Mouse (Mus musculus) kidney, adult 8-10 months (tissue): ENCODE results near the gene Ier5l.

Experiments used
- DNase-seq, 2 experiments: peaks; one replicate each; pipeline ENCODE4 v3.0.0; 2022

The Ier5l gene

GRCm38 (mm10) chr2:30474039-30474438, at the start of gene Ier5l:
TSS of gene Ier5l (minus strand) at chr2:30474219.
- DNase-seq, result peak; percentile 95 to 97

- peak; percentile 43 to 65 for DNase-seq
Observed at GRCm38 (mm10) chr2:30523727-30524126, 49.7 kb upstream of the Ier5l start.

GRCm38 (mm10) chr2:30510711-30511380, 36.8 kb upstream of the Ier5l start:
- no peak for DNase-seq

GRCm38 (mm10) chr2:30507138-30507727, 33.2 kb upstream of the Ier5l start:
- peak; percentile 23 to 32 for DNase-seq

- no peak for DNase-seq
Observed at GRCm38 (mm10) chr2:30503677-30504621, 29.9 kb upstream of the Ier5l start.

GRCm38 (mm10) chr2:30501701-30502100, 27.7 kb upstream of the Ier5l start:
- DNase-seq, result no peak

GRCm38 (mm10) chr2:30495909-30496861, 22.2 kb upstream of the Ier5l start:
- peak; percentile 65 to 74 for DNase-seq

GRCm38 (mm10) chr2:30495000-30495908, 21.2 kb upstream of the Ier5l start:
- DNase-seq, result no peak

GRCm38 (mm10) chr2:30490384-30490783, 16.4 kb upstream of the Ier5l start:
- DNase-seq, result no peak

- DNase-seq, result no peak
Observed at GRCm38 (mm10) chr2:30487597-30487996, 13.6 kb upstream of the Ier5l start.

- DNase-seq, result no peak
Observed at GRCm38 (mm10) chr2:30478526-30478925, 4.5 kb upstream of the Ier5l start.

GRCm38 (mm10) chr2:30476241-30476640, 2.2 kb upstream of the Ier5l start:
- DNase-seq, result no peak

- DNase-seq, result no peak
Observed at GRCm38 (mm10) chr2:30475457-30475856, 1.4 kb upstream of the Ier5l start.

- no peak for DNase-seq
Observed at GRCm38 (mm10) chr2:30474776-30475175, 757 bp upstream of the Ier5l start.

GRCm38 (mm10) chr2:30473431-30474031, 488 bp downstream of the Ier5l start:
- peak in 1 of 2 experiments; percentile 44 for DNase-seq

- peak in 1 of 2 experiments; percentile 54 for DNase-seq
Observed at GRCm38 (mm10) chr2:30472731-30473351, 1.2 kb downstream of the Ier5l start.

GRCm38 (mm10) chr2:30471795-30472720, 2.0 kb downstream of the Ier5l start:
- peak; percentile 94 to 95 for DNase-seq

GRCm38 (mm10) chr2:30471051-30471450, 3.0 kb downstream of the Ier5l start:
- DNase-seq, result no peak
